Mouse (Mus musculus) thymus, adult 2 months (tissue): ENCODE measurements around the gene Aldh3b1.
A peak's percentile ranks its signal among the peaks of the same experiment; 100 is the strongest.

Experiments
- CTCF ChIP-seq: fragments of 200-500 bp; IDR thresholded peaks from 2 replicates; pipeline ENCODE4 v1.5.1; 2012; ENCODE audit warnings: mild to moderate bottlenecking, control low read depth, low read length, moderate library complexity, borderline replicate concordance; ENCODE audit not compliant: control insufficient read depth, poor library complexity, insufficient read depth; ENCODE audit errors: extremely low read depth
- POLR2A ChIP-seq: fragments of 200-500 bp; IDR thresholded peaks from 2 replicates; pipeline ENCODE4 v1.6.1; 2012; ENCODE audit warnings: mild to moderate bottlenecking, low read length, control low read depth, moderate library complexity; ENCODE audit not compliant: control insufficient read depth, poor library complexity, insufficient read depth; ENCODE audit errors: extremely low read depth

DNA sequence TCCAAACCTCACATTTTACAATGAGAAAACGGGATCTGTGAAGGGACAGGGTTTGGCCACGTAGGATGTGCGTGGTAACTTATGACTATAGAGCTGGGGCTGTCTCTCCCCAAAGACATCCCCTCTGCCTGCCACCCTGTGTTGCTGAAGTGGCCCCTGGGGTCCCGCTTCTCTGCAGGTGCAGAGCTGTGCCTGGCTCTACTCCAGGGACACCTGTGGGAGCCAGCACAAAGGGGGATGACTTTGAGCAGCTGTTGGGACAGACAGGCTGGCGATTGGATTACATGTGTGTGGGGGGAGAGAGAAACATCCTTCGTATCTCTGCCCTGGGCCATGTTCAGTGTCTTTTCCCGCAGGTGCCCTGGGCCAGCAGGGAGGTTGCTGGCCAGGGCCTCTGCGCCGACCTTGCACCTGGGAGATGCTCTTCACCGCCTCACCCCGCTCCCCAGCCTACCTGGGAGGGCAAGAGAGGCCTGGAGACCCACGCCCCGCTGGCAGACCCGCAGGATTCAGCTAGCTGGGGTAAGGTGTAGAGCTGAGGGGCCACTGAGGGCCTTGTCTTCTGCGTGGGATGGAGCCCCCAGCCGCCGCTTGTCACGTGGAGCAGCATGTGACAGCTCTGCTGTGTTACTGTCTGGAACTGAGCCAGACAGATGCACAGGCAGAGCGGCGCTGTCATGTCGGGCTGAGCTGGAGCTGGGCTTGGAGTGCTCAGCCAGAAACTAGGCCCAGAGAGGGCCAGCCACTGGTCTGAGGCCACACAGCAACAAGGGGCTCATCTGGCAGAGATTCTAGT, 852 bp upstream of the Aldh3b1 start:
- TF ChIP-seq CTCF, result no peak
- peak; percentile 42; the same call in 1 of the 2 replicates for TF ChIP-seq POLR2A
